Mouse (Mus musculus) limb, embryonic 11.5 days (tissue): ENCODE results near the gene Olfr933. TPM values are rescaled to one million over a fixed set of nuclear protein-coding genes. Genes with fewer than 3 reads are reported as not detected.

Experiments used
- polyA plus RNA-seq: library from polyadenylated mRNA; unstranded; fragments of >200 nt; fragmentation: Nextera tagmentation; extraction: Ambion mirVana; gene quantifications from 2 replicates; pipeline ENCODE4 v1.2.1, GENCODE M21; 2014

Gene Olfr933
- polyA plus RNA-seq, 1 experiment from 2014 or later: not detected

Other genes starting within 250 kb of the Olfr933 start
- gene Olfr920, start 220.0 kb upstream of the Olfr933 start, polyA plus RNA-seq: 0.03 TPM in 1 of 2 replicates, not detected in the other
- not detected in 2 replicates for gene Olfr921, start 199.2 kb upstream of the Olfr933 start, polyA plus RNA-seq
- not detected in 2 replicates for gene Olfr922, start 157.7 kb upstream of the Olfr933 start, polyA plus RNA-seq
- gene Olfr923, start 145.8 kb upstream of the Olfr933 start, polyA plus RNA-seq: not detected in 2 replicates
- not detected in 2 replicates for gene Olfr924, start 127.9 kb upstream of the Olfr933 start, polyA plus RNA-seq
- gene Olfr26, start 117.3 kb upstream of the Olfr933 start, polyA plus RNA-seq: not detected in 2 replicates
- gene Olfr926, start 95.2 kb upstream of the Olfr933 start, polyA plus RNA-seq: not detected in 2 replicates
- not detected in 2 replicates for gene Olfr930, start 42.5 kb upstream of the Olfr933 start, polyA plus RNA-seq
- gene Olfr934, start 16.0 kb downstream of the Olfr933 start, polyA plus RNA-seq: not detected in 2 replicates
- not detected in 2 replicates for gene Olfr935, start 27.4 kb downstream of the Olfr933 start, polyA plus RNA-seq
- not detected in 2 replicates for gene Olfr146, start 51.1 kb downstream of the Olfr933 start, polyA plus RNA-seq
- not detected in 2 replicates for gene Olfr937, start 92.6 kb downstream of the Olfr933 start, polyA plus RNA-seq
- not detected in 2 replicates for gene Olfr938, start 106.6 kb downstream of the Olfr933 start, polyA plus RNA-seq
- gene Olfr27, start 155.8 kb downstream of the Olfr933 start, polyA plus RNA-seq: not detected in 2 replicates
- not detected in 2 replicates for gene Olfr943, start 194.0 kb downstream of the Olfr933 start, polyA plus RNA-seq
- gene Olfr944, start 229.6 kb downstream of the Olfr933 start, polyA plus RNA-seq: not detected in 2 replicates